Mouse (Mus musculus) heart, adult 2 months (tissue): ENCODE data around the gene Myof.

Source experiments
- CTCF ChIP-seq: fragments of 200-600 bp; IDR thresholded peaks from 2 replicates; pipeline ENCODE4 v1.8.1; 2022; ENCODE audit warnings: antibody characterized with exemption, mild to moderate bottlenecking, moderate library complexity
- EP300 ChIP-seq: fragments of 200-500 bp; IDR thresholded peaks from 2 replicates; pipeline ENCODE4 v1.6.1; 2011; ENCODE audit warnings: low read depth, low read length, control low read depth; ENCODE audit not compliant: insufficient read depth

GRCm38 (mm10) chr19:37956006-37956405, 87.4 kb downstream of the Myof start:
- TF ChIP-seq EP300, result no peak
- TF ChIP-seq CTCF, result no peak
